Mouse (Mus musculus) MEL (cell line): ENCODE measurements around the gene Psma1.

Source experiments
- MAFK ChIP-seq: IDR thresholded peaks from 2 replicates; pipeline ENCODE4 v1.6.1; 2011; ENCODE audit warnings: low read depth, mild to moderate bottlenecking, low read length, improper control_type of control experiment, borderline replicate concordance
- MAZ ChIP-seq: IDR thresholded peaks from 2 replicates; pipeline ENCODE4 v1.6.1; 2012; ENCODE audit warnings: low read depth, mild to moderate bottlenecking, inconsistent platforms, low read length, improper control_type of control experiment

- TF ChIP-seq MAZ (no peak), MAFK (no peak)
These were observed 24.9 kb upstream of the Psma1 start for GRCm38 (mm10) chr7:114300782-114301181.
